Mouse (Mus musculus): ENCODE measurements around the gene Kpna4. TPM values are rescaled to one million over a fixed set of nuclear protein-coding genes. Genes with fewer than 3 reads are reported as not detected.
A peak's percentile ranks its signal among the peaks of the same experiment; 100 is the strongest.

The Kpna4 gene
- polyA plus RNA-seq, 1 experiment = 39.5 TPM

DNA sequence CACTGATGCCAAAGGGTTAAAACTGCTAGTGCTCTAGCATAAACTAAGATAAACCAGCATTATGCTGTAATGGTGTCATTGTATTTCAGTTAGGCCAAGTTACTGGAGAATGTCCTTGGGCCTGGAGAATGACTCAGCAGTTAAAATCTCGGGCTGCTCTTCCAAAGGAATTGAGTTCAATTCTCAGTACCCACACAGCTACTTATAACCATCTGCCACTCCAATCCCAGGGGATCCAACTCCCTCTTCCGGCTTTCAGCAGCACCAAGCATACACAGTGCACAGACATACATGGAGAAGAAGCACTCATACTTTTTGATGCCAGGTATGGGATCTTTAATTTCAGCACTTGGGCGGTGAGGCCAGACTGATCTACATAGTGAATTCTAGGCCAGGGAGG, 8.1 kb downstream of the Kpna4 start:
- TF ChIP-seq CTCF (IDR thresholded peaks at IDR 0.05; ENCODE audit: low read depth, low read length) (no peak), POLR2A (IDR thresholded peaks at IDR 0.05; ENCODE audit: borderline replicate concordance, low read depth, low read length) (no peak)
- no peak overlapping the region for H3K4me3 ChIP-seq (ENCODE audit: insufficient read depth, low read length)
- peaks cover 34% of the 10 kb centered on the region for H3K4me1 ChIP-seq (ENCODE audit: control insufficient read depth, insufficient read depth, low read length)
- no peak overlapping the region for H3K27ac ChIP-seq (ENCODE audit: insufficient read depth, low read depth, low read length)

DNA sequence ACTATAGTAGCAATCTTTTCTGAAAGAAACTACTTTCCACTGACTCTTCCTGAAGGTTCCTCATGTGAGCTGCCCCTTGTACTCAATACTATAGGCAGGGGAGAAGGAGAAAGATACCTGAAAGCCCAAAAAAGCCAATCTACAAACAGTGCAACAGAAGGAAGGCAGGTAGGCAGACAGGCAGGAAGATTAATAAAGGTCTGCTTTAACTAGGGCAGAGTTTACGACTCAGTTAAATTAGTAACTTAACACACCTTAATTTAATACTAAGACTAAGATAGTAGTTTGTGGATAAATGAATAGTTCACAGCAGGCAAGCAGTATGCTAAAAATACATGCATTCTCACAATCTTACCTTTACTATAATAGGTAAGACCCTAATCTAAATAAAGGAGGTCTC, 12.2 kb downstream of the Kpna4 start:
- H3K4me3 ChIP-seq (ENCODE audit: insufficient read depth, low read length) = no peak overlapping the region
- H3K27ac ChIP-seq (ENCODE audit: insufficient read depth, low read depth, low read length) = no peak overlapping the region
- TF ChIP-seq POLR2A (IDR thresholded peaks at IDR 0.05; ENCODE audit: borderline replicate concordance, low read depth, low read length) (no peak), CTCF (IDR thresholded peaks at IDR 0.05; ENCODE audit: low read depth, low read length) (no peak)
- H3K4me1 ChIP-seq (ENCODE audit: control insufficient read depth, insufficient read depth, low read length) = peaks cover 30% of the 10 kb centered on the region

DNA sequence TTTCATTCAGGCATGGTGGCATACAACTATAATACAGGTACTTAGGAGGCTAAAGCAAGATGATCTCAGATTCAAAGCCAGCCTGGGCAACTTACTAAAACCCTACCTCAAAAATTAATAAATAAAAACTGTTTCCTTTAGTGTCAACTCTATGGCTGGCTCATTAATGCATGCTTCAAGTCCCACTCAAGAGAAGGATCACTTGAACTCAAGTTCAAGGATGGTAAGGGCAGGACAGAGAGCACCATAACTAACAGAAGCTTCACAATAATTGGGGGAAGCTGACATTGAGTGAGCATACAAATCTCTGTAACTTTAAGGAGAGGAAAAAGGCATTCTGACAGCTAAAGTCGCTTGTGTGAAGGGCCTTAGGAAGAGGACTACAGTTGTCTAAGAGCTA, 13.0 kb downstream of the Kpna4 start:
- no peak overlapping the region for H3K4me3 ChIP-seq (ENCODE audit: insufficient read depth, low read length)
- no peak overlapping the region for H3K27ac ChIP-seq (ENCODE audit: insufficient read depth, low read depth, low read length)
- peaks cover 29% of the 10 kb centered on the region for H3K4me1 ChIP-seq (ENCODE audit: control insufficient read depth, insufficient read depth, low read length)
- TF ChIP-seq POLR2A (IDR thresholded peaks at IDR 0.05; ENCODE audit: borderline replicate concordance, low read depth, low read length) (no peak), CTCF (IDR thresholded peaks at IDR 0.05; ENCODE audit: low read depth, low read length) (no peak)

DNA sequence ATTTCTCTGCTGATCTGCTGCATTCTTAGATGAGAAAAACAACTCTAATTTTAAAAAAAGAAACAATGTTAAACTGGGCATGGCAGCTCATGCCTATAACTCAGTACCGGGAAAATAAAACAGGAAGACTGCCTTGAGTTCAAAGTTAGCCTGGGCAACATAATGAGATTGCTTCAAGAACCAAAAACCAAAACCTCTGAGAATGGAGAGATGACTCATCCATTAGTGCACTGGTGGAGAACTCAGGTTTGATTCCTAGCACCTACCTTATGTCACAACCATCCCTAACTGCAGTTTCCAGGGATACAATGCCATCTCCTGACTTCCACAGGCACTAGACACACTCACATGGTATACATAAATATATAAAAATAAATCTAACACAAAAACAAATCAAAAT, 17.8 kb downstream of the Kpna4 start:
- no peak for TF ChIP-seq POLR2A (IDR thresholded peaks at IDR 0.05; ENCODE audit: borderline replicate concordance, low read depth, low read length)
- no peak for TF ChIP-seq CTCF (IDR thresholded peaks at IDR 0.05; ENCODE audit: low read depth, low read length)
- H3K4me1 ChIP-seq (ENCODE audit: control insufficient read depth, insufficient read depth, low read length) = peaks cover 6% of the 10 kb centered on the region
- H3K27ac ChIP-seq (ENCODE audit: insufficient read depth, low read depth, low read length) = no peak overlapping the region
- H3K4me3 ChIP-seq (ENCODE audit: insufficient read depth, low read length) = no peak overlapping the region

DNA sequence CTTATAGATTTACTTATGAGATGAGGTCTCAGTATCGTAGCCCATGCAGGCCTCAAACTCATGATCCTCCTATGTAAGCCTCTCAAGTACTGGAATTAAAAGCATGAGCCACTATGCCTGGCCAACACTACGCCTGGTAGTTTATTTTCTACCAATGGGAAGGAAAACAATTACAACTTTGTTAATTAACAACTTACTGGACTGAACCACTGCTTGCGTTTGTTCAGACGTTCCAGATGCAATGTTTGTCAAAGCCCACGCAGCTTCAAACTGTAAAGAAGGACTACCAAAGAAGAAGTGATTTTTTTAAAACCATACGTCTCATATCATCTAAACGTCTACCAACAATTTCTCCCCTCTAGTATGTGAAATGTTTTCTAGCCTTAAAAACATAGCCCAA, 32.5 kb downstream of the Kpna4 start:
- TF ChIP-seq POLR2A (IDR thresholded peaks at IDR 0.05; ENCODE audit: borderline replicate concordance, low read depth, low read length) (no peak), CTCF (IDR thresholded peaks at IDR 0.05; ENCODE audit: low read depth, low read length) (no peak)
- Histone ChIP-seq H3K4me1 (ENCODE audit: control insufficient read depth, insufficient read depth, low read length) (no peaks in the 10 kb centered on the region), H3K27ac (ENCODE audit: insufficient read depth, low read depth, low read length) (no peak overlapping the region), H3K4me3 (ENCODE audit: insufficient read depth, low read length) (no peak overlapping the region)

GRCm38 (mm10) chr3:69064005-69064404, 62.9 kb downstream of the Kpna4 start:
- H3K27ac ChIP-seq (ENCODE audit: insufficient read depth, low read depth, low read length) = no peak overlapping the region
- TF ChIP-seq POLR2A (IDR thresholded peaks at IDR 0.05; ENCODE audit: borderline replicate concordance, low read depth, low read length) (no peak), CTCF (IDR thresholded peaks at IDR 0.05; ENCODE audit: low read depth, low read length) (no peak)
- peaks cover 12% of the 10 kb centered on the region for H3K4me1 ChIP-seq (ENCODE audit: control insufficient read depth, insufficient read depth, low read length)

DNA sequence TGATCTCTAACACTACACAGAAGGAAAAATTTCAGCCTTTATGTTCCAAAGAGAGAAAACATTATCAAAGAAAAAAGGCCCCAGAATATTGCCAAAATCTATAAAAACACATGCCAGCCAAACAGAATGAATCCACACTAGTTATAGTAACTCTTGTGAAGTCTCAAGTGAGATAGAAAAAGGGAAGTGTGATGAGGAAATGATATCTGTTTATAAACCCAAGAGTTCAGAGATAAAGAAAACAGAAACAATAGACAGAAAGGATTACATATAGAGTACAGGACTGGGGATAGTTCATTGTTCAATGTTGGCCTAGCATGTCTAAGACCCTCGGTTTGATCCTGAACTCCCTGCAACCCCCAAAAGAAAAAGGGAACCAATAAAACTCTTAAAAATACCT, 64.1 kb downstream of the Kpna4 start:
- Histone ChIP-seq H3K4me1 (ENCODE audit: control insufficient read depth, insufficient read depth, low read length) (peaks cover 19% of the 10 kb centered on the region), H3K27ac (ENCODE audit: insufficient read depth, low read depth, low read length) (peak overlapping the region; percentile 20; the same call in 1 of the 2 replicates), H3K4me3 (ENCODE audit: insufficient read depth, low read length) (no peak overlapping the region)
- no peak for TF ChIP-seq CTCF (IDR thresholded peaks at IDR 0.05; ENCODE audit: low read depth, low read length)
- no peak for TF ChIP-seq POLR2A (IDR thresholded peaks at IDR 0.05; ENCODE audit: borderline replicate concordance, low read depth, low read length)

More at GRCm38 (mm10) chr3:69064005-69064404, 62.9 kb downstream of the Kpna4 start:
- no peak overlapping the region for H3K4me3 ChIP-seq (ENCODE audit: insufficient read depth, low read length)

DNA sequence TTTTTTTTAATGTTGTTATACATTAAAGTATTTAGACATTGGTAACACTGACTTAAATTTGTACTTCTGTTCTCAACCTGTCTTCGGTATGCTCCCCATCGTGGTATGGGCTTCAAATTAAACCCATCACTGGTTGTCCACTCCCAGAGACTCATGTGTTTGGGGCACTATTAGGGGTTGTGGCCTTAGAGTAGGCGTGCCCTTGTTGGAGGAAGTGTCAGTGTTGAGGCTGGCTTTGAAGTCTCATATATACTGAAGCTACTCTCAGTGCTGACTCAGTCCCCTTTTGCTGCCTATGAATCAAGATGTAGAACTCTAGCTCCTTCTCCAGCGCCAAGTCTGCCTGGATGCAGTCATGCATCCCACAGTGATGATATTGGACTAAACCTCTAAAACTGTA, 66.2 kb downstream of the Kpna4 start:
- H3K27ac ChIP-seq (ENCODE audit: insufficient read depth, low read depth, low read length) = no peak overlapping the region
- no peak for TF ChIP-seq CTCF (IDR thresholded peaks at IDR 0.05; ENCODE audit: low read depth, low read length)
- TF ChIP-seq POLR2A (IDR thresholded peaks at IDR 0.05; ENCODE audit: borderline replicate concordance, low read depth, low read length) = no peak
- H3K4me3 ChIP-seq (ENCODE audit: insufficient read depth, low read length) = no peak overlapping the region
- H3K4me1 ChIP-seq (ENCODE audit: control insufficient read depth, insufficient read depth, low read length) = peaks cover 20% of the 10 kb centered on the region

GRCm38 (mm10) chr3:69055871-69056270, 71.0 kb downstream of the Kpna4 start:
- H3K27ac ChIP-seq (ENCODE audit: insufficient read depth, low read depth, low read length) = no peak overlapping the region
- TF ChIP-seq CTCF (IDR thresholded peaks at IDR 0.05; ENCODE audit: low read depth, low read length) = no peak
- TF ChIP-seq POLR2A (IDR thresholded peaks at IDR 0.05; ENCODE audit: borderline replicate concordance, low read depth, low read length) = no peak
- peaks cover 8% of the 10 kb centered on the region; the same call in 1 of the 2 replicates for H3K4me1 ChIP-seq (ENCODE audit: control insufficient read depth, insufficient read depth, low read length)
- no peak overlapping the region for H3K4me3 ChIP-seq (ENCODE audit: insufficient read depth, low read length)

DNA sequence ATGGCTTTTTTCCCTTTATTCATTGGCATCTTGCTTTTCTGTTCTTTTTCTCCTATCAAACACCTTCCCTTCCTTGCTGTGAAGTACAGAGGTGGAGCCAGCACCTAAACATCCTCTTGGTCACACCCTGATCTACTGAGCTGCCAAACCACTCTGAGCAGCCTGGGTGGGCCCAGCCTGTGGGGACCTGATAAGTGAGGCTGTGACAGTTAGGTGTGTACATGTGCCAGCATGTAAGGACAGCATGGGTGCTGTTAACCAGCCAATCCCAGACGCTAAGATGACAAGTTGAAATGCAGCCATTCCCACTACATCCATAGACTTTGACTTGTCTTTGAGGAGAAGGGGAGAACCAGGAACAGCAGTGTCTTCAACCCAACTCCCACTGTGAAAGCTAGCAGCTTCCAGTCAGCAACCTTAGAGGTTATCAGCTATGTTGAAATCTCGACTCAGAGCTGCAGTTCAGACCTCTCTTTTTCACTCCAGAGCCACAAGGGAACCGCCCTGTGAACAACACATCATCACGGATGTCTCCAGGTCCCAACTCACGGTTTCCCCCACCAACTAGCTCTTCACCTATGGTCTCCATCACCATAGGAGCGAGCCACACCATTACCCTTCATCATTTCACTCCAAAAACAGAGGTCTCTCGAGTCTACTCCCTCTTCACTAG, 72.0 kb downstream of the Kpna4 start:
- no peak overlapping the region for H3K27ac ChIP-seq (ENCODE audit: insufficient read depth, low read depth, low read length)
- no peak overlapping the region for H3K4me3 ChIP-seq (ENCODE audit: insufficient read depth, low read length)
- TF ChIP-seq POLR2A (IDR thresholded peaks at IDR 0.05; ENCODE audit: borderline replicate concordance, low read depth, low read length) = no peak
- no peak for TF ChIP-seq CTCF (IDR thresholded peaks at IDR 0.05; ENCODE audit: low read depth, low read length)
- peaks cover 8% of the 10 kb centered on the region; the same call in 1 of the 2 replicates for H3K4me1 ChIP-seq (ENCODE audit: control insufficient read depth, insufficient read depth, low read length)

Data from bone marrow macrophage, adult 2 months (primary cell).